Mouse (Mus musculus) myocyte (in vitro differentiated cells): ENCODE data around the gene Lrrk1. TPM values are rescaled to one million over a fixed set of nuclear protein-coding genes. Genes with fewer than 3 reads are reported as not detected.
A peak's percentile ranks its signal among the peaks of the same experiment; 100 is the strongest.

Source experiments
- H3K27me3 ChIP-seq: one replicate; pipeline ENCODE4 v1.6.1; 2011; ENCODE audit not compliant: control insufficient read depth, insufficient read depth, insufficient read length
- H3K36me3 ChIP-seq: one replicate; pipeline ENCODE4 v1.6.1; 2011; ENCODE audit not compliant: control insufficient read depth, insufficient read depth
- H3K4me2 ChIP-seq: one replicate; pipeline ENCODE4 v1.6.1; 2011; ENCODE audit warnings: low read depth, control low read depth
- H3K4me3 ChIP-seq: one replicate; pipeline ENCODE4 v1.5.1; 2011; ENCODE audit warnings: mild to moderate bottlenecking, control low read depth, moderate library complexity
- H3K79me2 ChIP-seq: one replicate; pipeline ENCODE4 v1.6.1; 2011; ENCODE audit not compliant: control insufficient read depth, insufficient read depth
- H3ac ChIP-seq: one replicate; pipeline ENCODE4 v1.6.1; 2011; ENCODE audit not compliant: control insufficient read depth, insufficient read length
- CEBPB ChIP-seq: IDR thresholded peaks from 2 replicates; pipeline ENCODE4 v1.6.1; 2011; ENCODE audit warnings: mild to moderate bottlenecking, moderate library complexity; ENCODE audit not compliant: poor library complexity, insufficient read depth, severe bottlenecking
- E2F4 ChIP-seq: IDR thresholded peaks from one replicate; pipeline ENCODE4 v1.6.1; 2011; ENCODE audit warnings: mild to moderate bottlenecking, control low read depth, moderate library complexity; ENCODE audit not compliant: insufficient read depth
- MAX ChIP-seq: IDR thresholded peaks from one replicate; pipeline ENCODE4 v1.6.1; 2011; ENCODE audit warnings: low read depth, mild to moderate bottlenecking, control low read depth
- MYOD1 ChIP-seq, 3 experiments: IDR thresholded peaks; one replicate each; pipeline ENCODE4 v1.6.1; 2011; ENCODE audit warnings: control low read depth in 2 of 3, low read depth in 2 of 3, mild to moderate bottlenecking in 2 of 3, moderate library complexity in 1 of 3; ENCODE audit not compliant: insufficient read length in 2 of 3, control insufficient read depth in 1 of 3
- MYOG ChIP-seq, 3 experiments: IDR thresholded peaks; one replicate each; pipeline ENCODE4 v1.6.1; 2011; ENCODE audit warnings: control low read depth in 2 of 3, low read depth in 2 of 3, mild to moderate bottlenecking in 2 of 3; ENCODE audit not compliant: insufficient read length in 2 of 3, control insufficient read depth in 1 of 3, insufficient read depth in 1 of 3
- POLR2A ChIP-seq: IDR thresholded peaks from one replicate; pipeline ENCODE4 v1.6.1; 2011; ENCODE audit warnings: low read depth, mild to moderate bottlenecking, control low read depth, moderate library complexity; ENCODE audit not compliant: insufficient read length
- POLR2AphosphoS2 ChIP-seq: IDR thresholded peaks from one replicate; pipeline ENCODE4 v1.6.1; 2011; ENCODE audit warnings: low read depth, control low read depth; ENCODE audit not compliant: insufficient read length
- REST ChIP-seq: IDR thresholded peaks from one replicate; pipeline ENCODE4 v1.6.1; 2011; ENCODE audit warnings: mild to moderate bottlenecking, control low read depth, moderate library complexity; ENCODE audit not compliant: insufficient read depth, insufficient read length
- SRF ChIP-seq: IDR thresholded peaks from one replicate; pipeline ENCODE4 v1.6.1; 2011; ENCODE audit warnings: low read depth; ENCODE audit not compliant: control insufficient read depth, insufficient read length
- TCF12 ChIP-seq: IDR thresholded peaks from one replicate; pipeline ENCODE4 v1.6.1; 2011; ENCODE audit warnings: mild to moderate bottlenecking, control low read depth; ENCODE audit not compliant: poor library complexity, insufficient read depth, severe bottlenecking
- TCF3 ChIP-seq: IDR thresholded peaks from one replicate; pipeline ENCODE4 v1.6.1; 2011; ENCODE audit warnings: low read depth, control low read depth; ENCODE audit not compliant: insufficient read length
- USF1 ChIP-seq: IDR thresholded peaks from one replicate; pipeline ENCODE4 v1.6.1; 2011; ENCODE audit warnings: low read depth, mild to moderate bottlenecking, control low read depth, moderate library complexity
- polyA plus RNA-seq: library from polyadenylated mRNA; unstranded; fragments of >200 nt; fragmentation: generic; extraction: Trizol; gene quantifications from one replicate; pipeline ENCODE4 v1.2.1, GENCODE M21; 2012; ENCODE audit warnings: missing spikeins

Lrrk1 gene
- polyA plus RNA-seq, 1 experiment = 24.8 TPM

- Histone ChIP-seq H3K27me3 (no peaks in the 10 kb centered on the region), H3ac (no peak overlapping the region), H3K36me3 (no peaks in the 10 kb centered on the region), H3K79me2 (no peaks in the 10 kb centered on the region), H3K4me2 (no peak overlapping the region), H3K4me3 (no peak overlapping the region)
- no peak for TF ChIP-seq MYOG (IDR thresholded peaks at IDR 0.05; ENCODE audit: control insufficient read depth in 1 of 3, insufficient read depth in 1 of 3, insufficient read length in 2 of 3, low read depth in 2 of 3)
- no peak for TF ChIP-seq MYOD1 (IDR thresholded peaks at IDR 0.05; ENCODE audit: control insufficient read depth in 1 of 3, insufficient read length in 2 of 3, low read depth in 2 of 3)
- TF ChIP-seq USF1 = no peak
- TF ChIP-seq POLR2A = no peak
Observed at GRCm38 (mm10) chr7:66224541-66224940, 163.6 kb downstream of the Lrrk1 start.

- Histone ChIP-seq H3K4me2 (peak overlapping the region; percentile 53), H3K4me3 (no peak overlapping the region), H3K36me3 (no peaks in the 10 kb centered on the region), H3K79me2 (no peaks in the 10 kb centered on the region), H3K27me3 (no peaks in the 10 kb centered on the region), H3ac (no peak overlapping the region)
- TF ChIP-seq MAX = no peak
- no peak for TF ChIP-seq E2F4
- TF ChIP-seq TCF3 = no peak
- no peak for TF ChIP-seq POLR2AphosphoS2
- no peak for TF ChIP-seq USF1
- TF ChIP-seq CEBPB = no peak
- no peak for TF ChIP-seq MYOD1 (IDR thresholded peaks at IDR 0.05; ENCODE audit: control insufficient read depth in 1 of 3, insufficient read length in 2 of 3, low read depth in 2 of 3)
- no peak for TF ChIP-seq MYOG (IDR thresholded peaks at IDR 0.05; ENCODE audit: control insufficient read depth in 1 of 3, insufficient read depth in 1 of 3, insufficient read length in 2 of 3, low read depth in 2 of 3)
- no peak for TF ChIP-seq REST
- no peak for TF ChIP-seq SRF
- TF ChIP-seq TCF12 = no peak
- TF ChIP-seq POLR2A = no peak
Observed at GRCm38 (mm10) chr7:66223731-66224130, 164.4 kb downstream of the Lrrk1 start.

- Histone ChIP-seq H3K79me2 (no peaks in the 10 kb centered on the region), H3K36me3 (no peaks in the 10 kb centered on the region), H3K27me3 (no peaks in the 10 kb centered on the region), H3K4me3 (no peak overlapping the region), H3ac (no peak overlapping the region), H3K4me2 (peak overlapping the region; percentile 53)
- TF ChIP-seq MAX (no peak), POLR2A (no peak), SRF (no peak), MYOG (IDR thresholded peaks at IDR 0.05; ENCODE audit: control insufficient read depth in 1 of 3, insufficient read depth in 1 of 3, insufficient read length in 2 of 3, low read depth in 2 of 3) (peak in 1 of 3 experiments; percentile 12)
Observed at GRCm38 (mm10) chr7:66222621-66223091, 165.5 kb downstream of the Lrrk1 start.

- Histone ChIP-seq H3K4me2 (peak overlapping the region; percentile 68), H3K36me3 (no peaks in the 10 kb centered on the region), H3K27me3 (no peaks in the 10 kb centered on the region), H3K79me2 (no peaks in the 10 kb centered on the region), H3K4me3 (no peak overlapping the region), H3ac (no peak overlapping the region)
- TF ChIP-seq TCF12 (no peak), MAX (no peak), USF1 (no peak), MYOD1 (IDR thresholded peaks at IDR 0.05; ENCODE audit: control insufficient read depth in 1 of 3, insufficient read length in 2 of 3, low read depth in 2 of 3) (no peak), REST (no peak), E2F4 (no peak), CEBPB (no peak), TCF3 (no peak), MYOG (IDR thresholded peaks at IDR 0.05; ENCODE audit: control insufficient read depth in 1 of 3, insufficient read depth in 1 of 3, insufficient read length in 2 of 3, low read depth in 2 of 3) (no peak), POLR2AphosphoS2 (no peak), SRF (no peak), POLR2A (no peak)
Observed at GRCm38 (mm10) chr7:66219794-66220227, 168.3 kb downstream of the Lrrk1 start.

- Histone ChIP-seq H3ac (no peak overlapping the region), H3K79me2 (no peaks in the 10 kb centered on the region), H3K4me2 (peak overlapping the region; percentile 68), H3K4me3 (no peak overlapping the region), H3K36me3 (no peaks in the 10 kb centered on the region), H3K27me3 (no peaks in the 10 kb centered on the region)
- TF ChIP-seq TCF12 = peak; percentile 71
- TF ChIP-seq REST = no peak
- TF ChIP-seq MYOD1 (IDR thresholded peaks at IDR 0.05; ENCODE audit: control insufficient read depth in 1 of 3, insufficient read length in 2 of 3, low read depth in 2 of 3) = peak; percentile 57 to 93 (median 93)
- TF ChIP-seq MAX = no peak
- TF ChIP-seq TCF3 = peak; percentile 27
Observed at GRCm38 (mm10) chr7:66219028-66219793, 168.9 kb downstream of the Lrrk1 start.
